ENCODE assay signal across 27 mouse cellular contexts in the genomic region with DNA sequence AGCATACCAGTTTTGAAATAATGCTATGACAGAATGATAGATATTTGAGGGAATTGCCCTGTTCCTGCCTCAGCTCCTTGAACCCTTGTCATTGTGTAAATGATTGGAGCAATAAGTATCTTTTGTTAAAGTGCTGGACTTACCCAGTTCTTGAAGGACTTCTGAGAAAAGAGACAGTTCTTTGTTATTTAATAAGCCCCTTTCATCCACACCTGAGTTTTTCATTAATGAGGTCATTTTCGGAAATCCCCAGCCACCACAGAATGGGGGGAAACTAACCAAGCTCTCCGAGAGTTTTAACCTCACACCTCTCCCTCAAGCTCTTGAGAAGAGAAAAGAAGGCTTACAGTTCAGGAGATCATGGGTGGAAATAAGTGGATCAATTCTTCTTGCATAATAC.
"Had no signal": no experiment of that assay in that cellular context is flagged by ENCODE, and none has a peak within 500 bp of the region (broad histone marks: within the 10 kb centered on the region; RNA-seq: fewer than 3 reads in every experiment).

No protein-coding gene starts in this region.

- H3K4me3 ChIP-seq: limb, embryonic 10.5 days; limb, embryonic 12.5 days; limb, embryonic 13.5 days; limb, embryonic 15.5 days; liver, embryonic 12.5 days; liver, embryonic 13.5 days; liver, embryonic 15.5 days; lung, embryonic 15.5 days; megakaryocyte, embryonic 14.5 days; midbrain, embryonic 10.5 days; midbrain, embryonic 12.5 days; midbrain, embryonic 13.5 days; midbrain, embryonic 15.5 days; myocyte had no signal

- H3K9ac ChIP-seq: limb, embryonic 12.5 days; limb, embryonic 13.5 days; limb, embryonic 15.5 days; liver, embryonic 12.5 days; liver, embryonic 13.5 days; liver, embryonic 14.5 days; liver, embryonic 15.5 days; liver, postnatal 0 days; lung, embryonic 14.5 days; lung, embryonic 15.5 days; midbrain, embryonic 12.5 days; midbrain, embryonic 13.5 days; midbrain, embryonic 15.5 days had no signal

- H3K36me3 ChIP-seq: limb, embryonic 10.5 days; limb, embryonic 12.5 days; limb, embryonic 13.5 days; limb, embryonic 15.5 days; liver, embryonic 12.5 days; liver, embryonic 13.5 days; liver, embryonic 15.5 days; lung, embryonic 15.5 days; midbrain, embryonic 10.5 days; midbrain, embryonic 12.5 days; midbrain, embryonic 13.5 days; midbrain, embryonic 15.5 days had no signal

- DNase-seq: left cerebral cortex, postnatal 4 days; liver; liver, embryonic 13.5 days; liver, postnatal 0 days; lung, adult 18-20 months; lung, adult 2 months; lung, embryonic 14.5 days; lung, postnatal 10 days; lung, postnatal 14 days; lung, postnatal 36 days; lung, postnatal 4 days; midbrain, embryonic 14.5 days had no signal

- H3K9me3 ChIP-seq: limb, embryonic 10.5 days; limb, embryonic 12.5 days; limb, embryonic 13.5 days; limb, embryonic 15.5 days; liver, embryonic 12.5 days; liver, embryonic 13.5 days; liver, embryonic 15.5 days; lung, embryonic 15.5 days; megakaryocyte, embryonic 14.5 days; midbrain, embryonic 10.5 days; midbrain, embryonic 12.5 days; midbrain, embryonic 13.5 days; midbrain, embryonic 15.5 days had no signal

- H3K27ac ChIP-seq: limb, embryonic 10.5 days; limb, embryonic 12.5 days; limb, embryonic 13.5 days; limb, embryonic 15.5 days; liver, embryonic 12.5 days; liver, embryonic 13.5 days; liver, embryonic 14.5 days; liver, embryonic 15.5 days; lung, embryonic 15.5 days; macrophage; midbrain, embryonic 10.5 days; midbrain, embryonic 12.5 days; midbrain, embryonic 13.5 days; midbrain, embryonic 15.5 days had no signal

- H3K4me1 ChIP-seq: limb, embryonic 10.5 days; limb, embryonic 12.5 days; limb, embryonic 13.5 days; limb, embryonic 15.5 days; liver, embryonic 12.5 days; liver, embryonic 13.5 days; liver, embryonic 15.5 days; lung, embryonic 15.5 days; megakaryocyte, embryonic 14.5 days had no signal
